Mouse (Mus musculus): Measurements from ENCODE around the gene Rb1.

Gene Rb1

GRCm38 (mm10) chr14:73162192-73162800 lies 163.3 kb downstream of the Rb1 start:
- no peak for DNase-seq (ENCODE audit: low read depth, low spot score)

GRCm38 (mm10) chr14:73161303-73161702 lies 164.3 kb downstream of the Rb1 start:
- no peak for DNase-seq (ENCODE audit: low read depth, low spot score)

GRCm38 (mm10) chr14:73148125-73148524 lies 177.5 kb downstream of the Rb1 start:
- no peak for DNase-seq (ENCODE audit: low read depth, low spot score)

GRCm38 (mm10) chr14:73146721-73147120 lies 178.9 kb downstream of the Rb1 start:
- DNase-seq (ENCODE audit: low read depth, low spot score) = no peak

- no peak for DNase-seq (ENCODE audit: low read depth, low spot score)
Measured at GRCm38 (mm10) chr14:73145531-73145930, 180.1 kb downstream of the Rb1 start.

GRCm38 (mm10) chr14:73143710-73144420 lies 181.8 kb downstream of the Rb1 start:
- no peak for DNase-seq (ENCODE audit: low read depth, low spot score)

GRCm38 (mm10) chr14:73142896-73143709 lies 182.5 kb downstream of the Rb1 start:
- peak; percentile 54 for DNase-seq (ENCODE audit: low read depth, low spot score)

- DNase-seq (ENCODE audit: low read depth, low spot score) = peak; percentile 24
Measured at GRCm38 (mm10) chr14:73142421-73142895, 183.2 kb downstream of the Rb1 start.

GRCm38 (mm10) chr14:73141800-73142199 lies 183.8 kb downstream of the Rb1 start:
- DNase-seq (ENCODE audit: low read depth, low spot score) = no peak

- no peak for DNase-seq (ENCODE audit: low read depth, low spot score)
Measured at GRCm38 (mm10) chr14:73139866-73140265, 185.8 kb downstream of the Rb1 start.

- no peak for DNase-seq (ENCODE audit: low read depth, low spot score)
Measured at GRCm38 (mm10) chr14:73138483-73138882, 187.1 kb downstream of the Rb1 start.

- no peak for DNase-seq (ENCODE audit: low read depth, low spot score)
Measured at GRCm38 (mm10) chr14:73137234-73137633, 188.4 kb downstream of the Rb1 start.

All from brain, embryonic 18.5 days (tissue).